Mouse (Mus musculus) limb, embryonic 15.5 days (tissue): ENCODE measurements at regions not wholly inside any gene's neighbourhood (a gene's known extent, or its start where the extent isn't known, plus 50 kb on each side); places are given as distances from the start of the nearest gene placed in this dataset.

Source experiments
- ATAC-seq: fragments of 200-750 bp; cut with Nextera tagmentation; 2 replicates; pipeline ENCODE4 v1.8.0; 2017; ENCODE audit warnings: low read depth, moderate TSS enrichment; ENCODE audit not compliant: insufficient number of reproducible peaks, low FRiP score, low TSS enrichment
- H3K27ac ChIP-seq: fragments of 300-500 bp; sonication (generic); 2 replicates; pipeline ENCODE4 v1.5.1; 2015; ENCODE audit warnings: moderate library complexity, mild to moderate bottlenecking, inconsistent platforms
- H3K27me3 ChIP-seq: fragments of 300-500 bp; sonication (generic); 2 replicates; pipeline ENCODE4 v1.6.1; 2015; ENCODE audit warnings: inconsistent platforms
- H3K36me3 ChIP-seq: fragments of 300-500 bp; sonication (generic); 2 replicates; pipeline ENCODE4 v1.6.1; 2015; ENCODE audit warnings: inconsistent platforms
- H3K4me1 ChIP-seq: fragments of 300-500 bp; sonication (generic); 2 replicates; pipeline ENCODE4 v1.6.1; 2015; ENCODE audit warnings: inconsistent platforms
- H3K4me2 ChIP-seq: fragments of 300-500 bp; sonication (generic); 2 replicates; pipeline ENCODE4 v1.6.1; 2015; ENCODE audit warnings: mild to moderate bottlenecking, inconsistent platforms
- H3K4me3 ChIP-seq: fragments of 300-500 bp; sonication (generic); 2 replicates; pipeline ENCODE4 v1.5.1; 2015; ENCODE audit warnings: mild to moderate bottlenecking, inconsistent platforms
- H3K9ac ChIP-seq: fragments of 300-500 bp; sonication (generic); 2 replicates; pipeline ENCODE4 v1.6.1; 2015; ENCODE audit warnings: inconsistent platforms
- H3K9me3 ChIP-seq: fragments of 300-500 bp; sonication (generic); 2 replicates; pipeline ENCODE4 v1.6.1; 2016; ENCODE audit warnings: inconsistent platforms
- WGBS: fragments of 180-500 bp; shearing (Covaris S2); methylation state at CpG from one replicate; pipeline ENCODE4 v1.1.7; 2015; 5-methylcytosine and 5-hydroxymethylcytosine counted together

GRCm38 (mm10) chr10:66433490-66433889, 662.4 kb upstream of the Jmjd1c start:
- Histone ChIP-seq H3K9me3 (no peaks in the 10 kb centered on the region), H3K4me1 (no peaks in the 10 kb centered on the region), H3K27ac (no peak overlapping the region), H3K9ac (no peak overlapping the region), H3K27me3 (no peaks in the 10 kb centered on the region), H3K36me3 (no peaks in the 10 kb centered on the region), H3K4me2 (no peak overlapping the region), H3K4me3 (no peak overlapping the region)
- no peak for ATAC-seq
- 57% methylated on average over 2 of the region's 2 CpGs for WGBS

GRCm38 (mm10) chr10:66470684-66471083, 625.2 kb upstream of the Jmjd1c start:
- Histone ChIP-seq H3K27ac (no peak overlapping the region), H3K9me3 (no peaks in the 10 kb centered on the region), H3K4me3 (no peak overlapping the region), H3K9ac (no peak overlapping the region), H3K4me1 (no peaks in the 10 kb centered on the region), H3K36me3 (no peaks in the 10 kb centered on the region), H3K27me3 (no peaks in the 10 kb centered on the region), H3K4me2 (no peak overlapping the region)
- WGBS, result 43% methylated on average over 4 of the region's 4 CpGs
- no peak for ATAC-seq

GRCm38 (mm10) chr10:66472038-66472437, 623.9 kb upstream of the Jmjd1c start:
- WGBS, result 55% methylated on average over 4 of the region's 4 CpGs
- Histone ChIP-seq H3K27me3 (no peaks in the 10 kb centered on the region), H3K4me1 (no peaks in the 10 kb centered on the region), H3K36me3 (no peaks in the 10 kb centered on the region), H3K9ac (no peak overlapping the region), H3K9me3 (no peaks in the 10 kb centered on the region), H3K4me2 (no peak overlapping the region), H3K27ac (no peak overlapping the region), H3K4me3 (no peak overlapping the region)
- no peak for ATAC-seq

GRCm38 (mm10) chr10:66475187-66475735, 620.7 kb upstream of the Jmjd1c start:
- H3K9ac ChIP-seq, result no peak overlapping the region
- WGBS, result 20% methylated on average over 1 of the region's 1 CpGs
- H3K27ac ChIP-seq, result no peak overlapping the region
- no peak for ATAC-seq
- no peaks in the 10 kb centered on the region for H3K36me3 ChIP-seq
- no peaks in the 10 kb centered on the region for H3K27me3 ChIP-seq
- H3K9me3 ChIP-seq, result no peaks in the 10 kb centered on the region
- H3K4me3 ChIP-seq, result no peak overlapping the region
- no peaks in the 10 kb centered on the region for H3K4me1 ChIP-seq
- no peak overlapping the region for H3K4me2 ChIP-seq

GRCm38 (mm10) chr10:66490871-66491270, 605.1 kb upstream of the Jmjd1c start:
- Histone ChIP-seq H3K4me3 (no peak overlapping the region), H3K9ac (no peak overlapping the region), H3K36me3 (no peaks in the 10 kb centered on the region), H3K4me2 (no peak overlapping the region), H3K27me3 (no peaks in the 10 kb centered on the region), H3K27ac (no peak overlapping the region), H3K9me3 (no peaks in the 10 kb centered on the region), H3K4me1 (no peaks in the 10 kb centered on the region)
- ATAC-seq, result no peak
- WGBS, result 79% methylated on average over 5 of the region's 5 CpGs

- H3K27ac ChIP-seq, result no peak overlapping the region
- no peak overlapping the region for H3K4me3 ChIP-seq
- no peaks in the 10 kb centered on the region for H3K9me3 ChIP-seq
- no peaks in the 10 kb centered on the region for H3K4me1 ChIP-seq
- no peaks in the 10 kb centered on the region for H3K27me3 ChIP-seq
- no peaks in the 10 kb centered on the region for H3K36me3 ChIP-seq
- H3K9ac ChIP-seq, result no peak overlapping the region
- H3K4me2 ChIP-seq, result no peak overlapping the region
- ATAC-seq, result 0 out of 2 replicates have a peak, but pooled peaks have one; percentile 30
- 62% methylated on average over 10 of the region's 10 CpGs for whole genome bisulfite sequencing
These were observed 604.1 kb upstream of the Jmjd1c start for GRCm38 (mm10) chr10:66491850-66492249.

- Histone ChIP-seq H3K4me1 (no peaks in the 10 kb centered on the region), H3K36me3 (no peaks in the 10 kb centered on the region), H3K4me2 (no peak overlapping the region), H3K27me3 (no peaks in the 10 kb centered on the region), H3K27ac (no peak overlapping the region), H3K4me3 (no peak overlapping the region), H3K9ac (no peak overlapping the region), H3K9me3 (no peaks in the 10 kb centered on the region)
- 87% methylated on average over 5 of the region's 5 CpGs for WGBS
- ATAC-seq, result no peak
These were observed 556.1 kb upstream of the Jmjd1c start for GRCm38 (mm10) chr10:66539846-66540245.

GRCm38 (mm10) chr10:66546656-66547055, 549.3 kb upstream of the Jmjd1c start:
- Histone ChIP-seq H3K4me3 (no peak overlapping the region), H3K9me3 (no peaks in the 10 kb centered on the region), H3K9ac (no peak overlapping the region), H3K4me1 (no peaks in the 10 kb centered on the region), H3K4me2 (no peak overlapping the region), H3K27ac (no peak overlapping the region), H3K27me3 (no peaks in the 10 kb centered on the region), H3K36me3 (no peaks in the 10 kb centered on the region)
- ATAC-seq, result no peak
- 31% methylated on average over 2 of the region's 2 CpGs for WGBS

GRCm38 (mm10) chr10:66547660-66548059, 548.3 kb upstream of the Jmjd1c start:
- Histone ChIP-seq H3K4me3 (no peak overlapping the region), H3K4me2 (no peak overlapping the region), H3K27ac (no peak overlapping the region), H3K9me3 (no peaks in the 10 kb centered on the region), H3K27me3 (no peaks in the 10 kb centered on the region), H3K9ac (no peak overlapping the region), H3K4me1 (no peaks in the 10 kb centered on the region), H3K36me3 (no peaks in the 10 kb centered on the region)
- WGBS, result 31% methylated on average over 3 of the region's 3 CpGs
- no peak for ATAC-seq

GRCm38 (mm10) chr10:66548073-66548472, 547.9 kb upstream of the Jmjd1c start:
- no peaks in the 10 kb centered on the region for H3K36me3 ChIP-seq
- H3K9me3 ChIP-seq, result no peaks in the 10 kb centered on the region
- no peak overlapping the region for H3K4me3 ChIP-seq
- H3K9ac ChIP-seq, result no peak overlapping the region
- no peaks in the 10 kb centered on the region for H3K4me1 ChIP-seq
- H3K27ac ChIP-seq, result no peak overlapping the region
- no peak overlapping the region for H3K4me2 ChIP-seq
- 22% methylated on average over 4 of the region's 4 CpGs for WGBS
- ATAC-seq, result no peak
- H3K27me3 ChIP-seq, result no peaks in the 10 kb centered on the region

- H3K9ac ChIP-seq, result no peak overlapping the region
- ATAC-seq, result no peak
- H3K4me3 ChIP-seq, result no peak overlapping the region
- H3K4me2 ChIP-seq, result no peak overlapping the region
- no peaks in the 10 kb centered on the region for H3K36me3 ChIP-seq
- H3K27ac ChIP-seq, result no peak overlapping the region
- H3K4me1 ChIP-seq, result no peaks in the 10 kb centered on the region
- no peaks in the 10 kb centered on the region for H3K27me3 ChIP-seq
- no peaks in the 10 kb centered on the region for H3K9me3 ChIP-seq
- 38% methylated on average over 3 of the region's 3 CpGs for WGBS
These were observed 543.0 kb upstream of the Jmjd1c start for GRCm38 (mm10) chr10:66552919-66553318.

GRCm38 (mm10) chr10:66554259-66554658, 541.7 kb upstream of the Jmjd1c start:
- H3K27me3 ChIP-seq, result no peaks in the 10 kb centered on the region
- no peak overlapping the region for H3K4me2 ChIP-seq
- no peaks in the 10 kb centered on the region for H3K9me3 ChIP-seq
- no peaks in the 10 kb centered on the region for H3K4me1 ChIP-seq
- H3K36me3 ChIP-seq, result no peaks in the 10 kb centered on the region
- ATAC-seq, result no peak
- H3K4me3 ChIP-seq, result no peak overlapping the region
- H3K9ac ChIP-seq, result no peak overlapping the region
- WGBS, result 69% methylated on average over 1 of the region's 1 CpGs
- no peak overlapping the region for H3K27ac ChIP-seq
